In the genomic region with DNA sequence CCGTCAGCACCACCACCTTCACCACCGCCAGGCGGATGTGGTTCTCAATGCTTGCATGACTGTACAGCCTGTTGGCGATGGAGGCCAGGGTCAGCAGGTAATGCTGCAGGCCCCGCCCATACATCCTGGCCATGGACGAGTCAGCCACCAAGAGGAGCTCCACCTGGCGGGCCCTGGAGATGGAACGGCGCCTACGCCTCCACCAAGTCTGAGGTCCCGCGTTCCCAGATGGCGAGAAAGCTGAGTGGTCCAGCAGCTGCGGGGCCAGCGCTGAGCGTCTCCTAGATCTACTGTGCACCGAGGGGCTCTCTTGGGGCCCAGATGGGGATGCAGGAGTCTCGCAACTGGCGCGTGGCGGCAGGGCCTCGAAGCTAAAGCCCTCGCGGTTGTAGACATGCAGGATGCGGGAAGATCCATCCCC, we compare ENCODE assay signal across 8 mouse cellular contexts. TPM values are rescaled to one million over a fixed set of nuclear protein-coding genes. Genes with fewer than 3 reads are reported as not detected.
DNase-seq lines count a peak whose midpoint lies in the region; ATAC-seq lines count a peak whose summit lies in the region.

No protein-coding gene starts in this region.

- H3K9me3 ChIP-seq in forebrain, embryonic 12.5 days, result no peaks in the 10 kb centered on the region
- H3K9me3 ChIP-seq in hindbrain, embryonic 10.5 days, result no peaks in the 10 kb centered on the region
- no peaks in the 10 kb centered on the region for H3K9me3 ChIP-seq in limb, embryonic 10.5 days (replicated peaks)
- H3K9me3 ChIP-seq in midbrain, embryonic 11.5 days (ENCODE audit: control insufficient read depth, low read length), result no peaks in the 10 kb centered on the region
- no peaks in the 10 kb centered on the region for H3K9me3 ChIP-seq in stomach, embryonic 16.5 days (replicated peaks; ENCODE audit: control insufficient read depth, low read length)

- peak overlapping the region; percentile 92 for H3K4me2 ChIP-seq in forebrain, embryonic 12.5 days
- peak overlapping the region; percentile 70 for H3K4me2 ChIP-seq in midbrain, embryonic 11.5 days
- H3K4me2 ChIP-seq in stomach, embryonic 16.5 days (ENCODE audit: low read depth, low read length), result peak overlapping the region; percentile 87

- peaks cover 35% of the 10 kb centered on the region for H3K27me3 ChIP-seq in forebrain, embryonic 12.5 days
- H3K27me3 ChIP-seq in hindbrain, embryonic 10.5 days (ENCODE audit: insufficient read depth, poor library complexity, severe bottlenecking), result peaks cover 41% of the 10 kb centered on the region
- peaks cover 36% of the 10 kb centered on the region for H3K27me3 ChIP-seq in limb, embryonic 10.5 days (ENCODE audit: low read depth, poor library complexity, severe bottlenecking)
- H3K27me3 ChIP-seq in midbrain, embryonic 11.5 days (ENCODE audit: control insufficient read depth, insufficient read depth, low read length), result peaks cover 16% of the 10 kb centered on the region
- peaks cover 22% of the 10 kb centered on the region for H3K27me3 ChIP-seq in stomach, embryonic 16.5 days (ENCODE audit: control insufficient read depth, insufficient read depth, low read length)

- no peaks in the 10 kb centered on the region for H3K36me3 ChIP-seq in forebrain, embryonic 12.5 days (replicated peaks)
- no peaks in the 10 kb centered on the region for H3K36me3 ChIP-seq in hindbrain, embryonic 10.5 days
- H3K36me3 ChIP-seq in limb, embryonic 10.5 days, result no peaks in the 10 kb centered on the region
- H3K36me3 ChIP-seq in midbrain, embryonic 11.5 days (ENCODE audit: control insufficient read depth, insufficient read depth, low read length), result no peaks in the 10 kb centered on the region
- no peaks in the 10 kb centered on the region for H3K36me3 ChIP-seq in stomach, embryonic 16.5 days (ENCODE audit: control insufficient read depth, insufficient read depth, low read length)

- no peak overlapping the region for H3K27ac ChIP-seq in forebrain, embryonic 12.5 days
- H3K27ac ChIP-seq in hindbrain, embryonic 10.5 days, result peak overlapping the region; percentile 86
- H3K27ac ChIP-seq in limb, embryonic 10.5 days, result peak overlapping the region; percentile 77
- H3K27ac ChIP-seq in midbrain, embryonic 11.5 days (ENCODE audit: low read depth, low read length), result no peak overlapping the region
- no peak overlapping the region for H3K27ac ChIP-seq in stomach, embryonic 16.5 days (ENCODE audit: low read length)

- H3K4me1 ChIP-seq in forebrain, embryonic 12.5 days, result peaks cover 18% of the 10 kb centered on the region
- H3K4me1 ChIP-seq in hindbrain, embryonic 10.5 days (replicated peaks), result peaks cover 25% of the 10 kb centered on the region
- H3K4me1 ChIP-seq in limb, embryonic 10.5 days, result peaks cover 30% of the 10 kb centered on the region
- H3K4me1 ChIP-seq in midbrain, embryonic 11.5 days (ENCODE audit: control insufficient read depth, insufficient read depth, low read length), result peaks cover 6% of the 10 kb centered on the region; the same call in 1 of the 2 replicates
- H3K4me1 ChIP-seq in stomach, embryonic 16.5 days (ENCODE audit: control insufficient read depth, insufficient read depth, low read length), result peaks cover 10% of the 10 kb centered on the region; the same call in 1 of the 2 replicates

- H3K4me3 ChIP-seq in forebrain, embryonic 12.5 days (replicated peaks), result peak overlapping the region; percentile 50
- peak overlapping the region; percentile 65 for H3K4me3 ChIP-seq in hindbrain, embryonic 10.5 days
- peak overlapping the region; percentile 64 for H3K4me3 ChIP-seq in limb, embryonic 10.5 days
- H3K4me3 ChIP-seq in midbrain, embryonic 11.5 days (ENCODE audit: low read depth, low read length), result peak overlapping the region; percentile 50
- H3K4me3 ChIP-seq in stomach, embryonic 16.5 days (replicated peaks; ENCODE audit: low read length), result peak overlapping the region; percentile 55

- 18% methylated on average over 25 of the region's 25 CpGs for WGBS in forebrain, embryonic 12.5 days
- WGBS in hindbrain, embryonic 10.5 days, result 15% methylated on average over 25 of the region's 25 CpGs
- WGBS in limb, embryonic 10.5 days, result 16% methylated on average over 25 of the region's 25 CpGs
- WGBS in midbrain, embryonic 11.5 days, result 16% methylated on average over 25 of the region's 25 CpGs
- WGBS in stomach, embryonic 16.5 days, result 22% methylated on average over 25 of the region's 25 CpGs

- DNase-seq in right cerebral cortex, adult 18-20 months, result peak; percentile 11
- DNase-seq in right cerebral cortex, postnatal 36 days (ENCODE audit: low spot score in 2 of 2), result no peak
- peak; percentile 43 for DNase-seq in hindbrain, embryonic 10.5 days (ENCODE audit: low spot score)
- DNase-seq in limb, embryonic 10.5 days (ENCODE audit: low spot score), result peak; percentile 62
- DNase-seq in midbrain, embryonic 11.5 days (ENCODE audit: low spot score, missing footprints), result peak; percentile 91
- no peak for DNase-seq in thymus, postnatal 14 days

- ATAC-seq in forebrain, embryonic 12.5 days (ENCODE audit: low FRiP score), result peak; percentile 34
- peak; percentile 29 for ATAC-seq in midbrain, embryonic 11.5 days (ENCODE audit: low FRiP score)
- peak; percentile 41; the same call in 1 of the 2 replicates for ATAC-seq in stomach, embryonic 16.5 days (ENCODE audit: insufficient read depth, low FRiP score)

- H3K9ac ChIP-seq in forebrain, embryonic 12.5 days, result peak overlapping the region; percentile 58
- peak overlapping the region; percentile 63 for H3K9ac ChIP-seq in midbrain, embryonic 11.5 days (ENCODE audit: low read length)
- H3K9ac ChIP-seq in stomach, embryonic 16.5 days (ENCODE audit: low read length), result peak overlapping the region; percentile 69

RNA-seq across cellular contexts. Expression of a gene that starts 2.3 kb away (rescaled TPM):
- 1.4 TPM in 2 replicates for polyA plus RNA-seq in forebrain, embryonic 12.5 days (2016; fragmentation: Nextera tagmentation; extraction: Ambion mirVana)
- polyA plus RNA-seq in hindbrain, embryonic 10.5 days (2016; fragmentation: Nextera tagmentation; extraction: Ambion mirVana), result 0.86 and 1.4 TPM in 2 replicates
- 0.83 and 1.1 TPM in 2 replicates for polyA plus RNA-seq in limb, embryonic 10.5 days (2016; fragmentation: Nextera tagmentation; extraction: Ambion mirVana)
- polyA plus RNA-seq in midbrain, embryonic 11.5 days (2014; fragmentation: Nextera tagmentation; extraction: Ambion mirVana), result 1.1 and 1.2 TPM in 2 replicates
- polyA plus RNA-seq in stomach, embryonic 16.5 days (2015; fragmentation: Nextera tagmentation; extraction: Ambion mirVana), result 4.4 and 4.5 TPM in 2 replicates

Comparison
In these comparisons a context has a peak if more than half of its experiments do, and no peak if none do; other contexts are left out.
1. DNase-seq: peak in right cerebral cortex, adult 18-20 months (single experiment), hindbrain, embryonic 10.5 days (single experiment), limb, embryonic 10.5 days (single experiment) and midbrain, embryonic 11.5 days (single experiment); none in right cerebral cortex, postnatal 36 days (0 of 2) and thymus, postnatal 14 days (single experiment).
2. H3K27ac ChIP-seq: peak in hindbrain, embryonic 10.5 days (single experiment) and limb, embryonic 10.5 days (single experiment); none in forebrain, embryonic 12.5 days (single experiment), midbrain, embryonic 11.5 days (single experiment) and stomach, embryonic 16.5 days (single experiment).
3. Peak in every context shown above with its lines, with median percentiles within 50 percentile points of each other: ATAC-seq, H3K4me2 ChIP-seq, H3K4me3 ChIP-seq and H3K9ac ChIP-seq.